Mouse (Mus musculus) intestine, postnatal 0 days (tissue): ENCODE data around the gene Myh7. TPM values are rescaled to one million over a fixed set of nuclear protein-coding genes. Genes with fewer than 3 reads are reported as not detected.
"Not testable (repeated sequence)": the region's sequence is repeated elsewhere in the genome, so short reads cannot be mapped to it uniquely, and the experiment has no call there.

ENCODE experiments used
- ATAC-seq: fragments of 200-750 bp; cut with Nextera tagmentation; 2 replicates; pipeline ENCODE4 v1.8.0; 2017; ENCODE audit warnings: mild to moderate bottlenecking, moderate TSS enrichment, moderate library complexity
- H3K27ac ChIP-seq: fragments of 300-500 bp; sonication (generic); 2 replicates; pipeline ENCODE4 v1.5.1; 2014; ENCODE audit warnings: mild to moderate bottlenecking, low read depth, low read length, moderate library complexity
- H3K27me3 ChIP-seq: fragments of 300-500 bp; sonication (generic); replicated peaks from 2 replicates; pipeline ENCODE4 v1.6.1; 2014; ENCODE audit warnings: low read length, mixed read lengths; ENCODE audit not compliant: control insufficient read depth, insufficient read depth
- H3K36me3 ChIP-seq: fragments of 300-500 bp; sonication (generic); 2 replicates; pipeline ENCODE4 v1.6.1; 2014; ENCODE audit warnings: mild to moderate bottlenecking, moderate library complexity; ENCODE audit not compliant: control insufficient read depth, insufficient read depth
- H3K4me1 ChIP-seq: fragments of 300-500 bp; sonication (generic); replicated peaks from 2 replicates; pipeline ENCODE4 v1.6.1; 2014; ENCODE audit warnings: antibody characterized with exemption, low read length, mixed read lengths; ENCODE audit not compliant: control insufficient read depth, insufficient read depth
- H3K4me2 ChIP-seq: fragments of 300-500 bp; sonication (generic); replicated peaks from 2 replicates; pipeline ENCODE4 v1.6.1; 2014; ENCODE audit warnings: low read depth, mild to moderate bottlenecking, moderate library complexity
- H3K4me3 ChIP-seq: fragments of 300-500 bp; sonication (generic); 2 replicates; pipeline ENCODE4 v1.5.1; 2014; ENCODE audit warnings: low read depth, low read length
- H3K9ac ChIP-seq: fragments of 300-500 bp; sonication (generic); 2 replicates; pipeline ENCODE4 v1.6.1; 2014; ENCODE audit warnings: mild to moderate bottlenecking, low read depth, low read length
- H3K9me3 ChIP-seq: fragments of 300-500 bp; sonication (generic); 2 replicates; pipeline ENCODE4 v1.6.1; 2016; ENCODE audit warnings: mixed run types; ENCODE audit not compliant: control insufficient read depth
- CTCF ChIP-seq: sonication (generic); IDR thresholded peaks from 2 replicates; pipeline ENCODE4 v1.5.1; 2016; ENCODE audit warnings: low read depth, mild to moderate bottlenecking, control low read depth, antibody characterized with exemption, moderate library complexity
- WGBS: fragments of 180-500 bp; shearing (Covaris S2); extraction: QIAGEN DNeasy Blood & Tissue Kit; methylation state at CpG from one replicate; pipeline ENCODE4 v1.1.7; 2014; 5-methylcytosine and 5-hydroxymethylcytosine counted together
- polyA plus RNA-seq: library from polyadenylated mRNA; unstranded; fragments of >200 nt; fragmentation: Nextera tagmentation; extraction: Ambion mirVana; gene quantifications from 2 replicates; pipeline ENCODE4 v1.2.1, GENCODE M21; 2015

Myh7 gene
- polyA plus RNA-seq, 1 experiment from 2014 or later, result 3.9 TPM

DNA sequence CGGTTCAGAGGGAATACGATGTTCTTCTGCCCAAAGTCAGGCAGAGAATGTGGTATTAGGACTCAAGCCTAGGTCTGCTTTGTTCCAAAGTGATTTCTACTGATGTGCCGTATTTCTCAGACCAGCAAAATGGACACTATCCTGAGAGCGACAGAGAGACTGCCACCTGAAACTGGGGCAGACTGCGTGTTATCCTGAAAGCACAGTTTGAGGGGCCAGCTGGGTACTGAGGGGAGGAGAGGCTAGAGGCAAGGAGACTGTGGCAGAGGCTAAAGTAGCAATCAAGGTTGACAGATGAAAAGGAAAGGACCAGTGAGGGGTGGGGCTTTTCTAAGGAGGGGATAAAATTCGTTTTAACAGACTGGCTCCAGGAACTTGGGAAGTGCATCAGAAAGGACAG lies 6.4 kb upstream of the Myh7 start:
- Histone ChIP-seq H3K9me3 (no peaks in the 10 kb centered on the region), H3K9ac (no peak overlapping the region), H3K4me3 (no peak overlapping the region), H3K4me2 (no peak overlapping the region), H3K4me1 (0 out of 2 replicates have a peak, but pooled peaks cover 3% of the 10 kb centered on the region), H3K36me3 (no peaks in the 10 kb centered on the region), H3K27me3 (no peaks in the 10 kb centered on the region), H3K27ac (no peak overlapping the region)
- WGBS, result 82% methylated on average over 6 of the region's 6 CpGs
- no peak for ATAC-seq
- TF ChIP-seq CTCF, result no peak

GRCm38 (mm10) chr14:54999868-55000267 lies 5.4 kb upstream of the Myh7 start:
- not testable (repeated sequence) for H3K9ac ChIP-seq, H3K27ac ChIP-seq, ATAC-seq, H3K27me3 ChIP-seq, H3K4me1 ChIP-seq, H3K4me2 ChIP-seq, H3K36me3 ChIP-seq, H3K4me3 ChIP-seq, H3K9me3 ChIP-seq
- WGBS, result 76% methylated on average over 5 of the region's 5 CpGs
- peak; percentile 40; the same call in 1 of the 2 replicates for TF ChIP-seq CTCF

- Histone ChIP-seq H3K27me3 (no peaks in the 10 kb centered on the region), H3K4me1 (no peaks in the 10 kb centered on the region)
- TF ChIP-seq CTCF, result no peak
Measured at GRCm38 (mm10) chr14:54998680-54999079, 4.3 kb upstream of the Myh7 start.

GRCm38 (mm10) chr14:54997297-54997696 lies 2.9 kb upstream of the Myh7 start:
- Histone ChIP-seq H3K9ac (no peak overlapping the region), H3K27me3 (no peaks in the 10 kb centered on the region), H3K4me3 (no peak overlapping the region), H3K9me3 (no peaks in the 10 kb centered on the region), H3K27ac (no peak overlapping the region), H3K4me2 (no peak overlapping the region), H3K36me3 (no peaks in the 10 kb centered on the region), H3K4me1 (no peaks in the 10 kb centered on the region)
- WGBS, result 67% methylated on average over 4 of the region's 4 CpGs
- TF ChIP-seq CTCF, result no peak
- ATAC-seq, result no peak

More at GRCm38 (mm10) chr14:54998680-54999079, 4.3 kb upstream of the Myh7 start:
- no peak overlapping the region for H3K27ac ChIP-seq
- H3K4me2 ChIP-seq, result no peak overlapping the region
- H3K36me3 ChIP-seq, result no peaks in the 10 kb centered on the region
- H3K4me3 ChIP-seq, result no peak overlapping the region
- H3K9me3 ChIP-seq, result no peaks in the 10 kb centered on the region
- ATAC-seq, result no peak
- H3K9ac ChIP-seq, result no peak overlapping the region

- 65% methylated on average over 9 of the region's 9 CpGs for WGBS
- H3K4me2 ChIP-seq, result no peak overlapping the region
- ATAC-seq, result no peak
- no peak for TF ChIP-seq CTCF
- H3K4me3 ChIP-seq, result no peak overlapping the region
- no peaks in the 10 kb centered on the region for H3K9me3 ChIP-seq
- no peaks in the 10 kb centered on the region for H3K36me3 ChIP-seq
- H3K9ac ChIP-seq, result no peak overlapping the region
- no peak overlapping the region for H3K27ac ChIP-seq
- H3K4me1 ChIP-seq, result no peaks in the 10 kb centered on the region
- no peaks in the 10 kb centered on the region for H3K27me3 ChIP-seq
Measured at GRCm38 (mm10) chr14:54996793-54997192, 2.4 kb upstream of the Myh7 start.

GRCm38 (mm10) chr14:54995457-54996138 lies 1.2 kb upstream of the Myh7 start:
- WGBS, result 54% methylated on average over 14 of the region's 14 CpGs
- H3K4me3 ChIP-seq, result no peak overlapping the region

GRCm38 (mm10) chr14:54994869-54995186 lies 402 bp upstream of the Myh7 start:
- no peak for ATAC-seq
- Histone ChIP-seq H3K27ac (no peak overlapping the region), H3K9me3 (no peaks in the 10 kb centered on the region), H3K4me1 (no peaks in the 10 kb centered on the region), H3K36me3 (no peaks in the 10 kb centered on the region), H3K9ac (no peak overlapping the region), H3K27me3 (no peaks in the 10 kb centered on the region), H3K4me3 (no peak overlapping the region), H3K4me2 (no peak overlapping the region)
- no peak for TF ChIP-seq CTCF

More at GRCm38 (mm10) chr14:54995457-54996138, 1.2 kb upstream of the Myh7 start:
- no peaks in the 10 kb centered on the region for H3K36me3 ChIP-seq
- H3K9ac ChIP-seq, result no peak overlapping the region
- ATAC-seq, result no peak
- no peak overlapping the region for H3K27ac ChIP-seq
- H3K4me1 ChIP-seq, result no peaks in the 10 kb centered on the region
- TF ChIP-seq CTCF, result no peak
- H3K9me3 ChIP-seq, result no peaks in the 10 kb centered on the region
- H3K4me2 ChIP-seq, result no peak overlapping the region
- no peaks in the 10 kb centered on the region for H3K27me3 ChIP-seq
